Mouse (Mus musculus): ENCODE results near the gene Tufm. TPM values are rescaled to one million over a fixed set of nuclear protein-coding genes. Genes with fewer than 3 reads are reported as not detected.

Gene Tufm
- total RNA-seq, 2 experiments from 2014 or later = 80.9 to 96.5 TPM

Other genes with a start within 250 kb of the Tufm start
- 100 to 1,000 TPM; 396 to 420 TPM for gene Sbk1, start 214.7 kb upstream of the Tufm start, total RNA-seq (2021)
- 1 to 10 TPM; 1.5 to 2.1 TPM for gene Lat, start 117.8 kb upstream of the Tufm start, total RNA-seq (2021)
- 10 to 100 TPM; 82.4 to 83.9 TPM for gene Spns1, start 109.9 kb upstream of the Tufm start, total RNA-seq (2021)
- 10 to 100 TPM in 1 of 2 experiments, 1 to 10 TPM in 1; 8.4 to 10.4 TPM for gene Nfatc2ip, start 90.6 kb upstream of the Tufm start, total RNA-seq (2021)
- under 1 TPM; 0.16 to 0.32 TPM for gene Cd19, start 72.5 kb upstream of the Tufm start, total RNA-seq (2021)
- gene Rabep2, start 58.6 kb upstream of the Tufm start, total RNA-seq (2021) = 10 to 100 TPM; 18.6 to 19.9 TPM
- gene Atp2a1, start 24.3 kb upstream of the Tufm start, total RNA-seq (2021) = under 1 TPM in 1 of 2 experiments, not detected in 1; 0.12 TPM
- gene Sh2b1, start 11.9 kb upstream of the Tufm start, total RNA-seq (2021) = 10 to 100 TPM; 72.5 to 77.7 TPM
- 100 to 1,000 TPM; 164 to 165 TPM for gene Atxn2l, start 16.1 kb downstream of the Tufm start, total RNA-seq (2021)
- 100 to 1,000 TPM; 212 to 226 TPM for gene Eif3c, start 79.0 kb downstream of the Tufm start, total RNA-seq (2021)
- under 1 TPM; 0.30 to 0.58 TPM for gene Apobr, start 97.6 kb downstream of the Tufm start, total RNA-seq (2021)
- 10 to 100 TPM; 26.5 to 32.0 TPM for gene Cln3, start 98.5 kb downstream of the Tufm start, total RNA-seq (2021)
- gene Il27, start 107.6 kb downstream of the Tufm start, total RNA-seq (2021) = not detected
- gene Nupr1, start 143.5 kb downstream of the Tufm start, total RNA-seq (2021) = 1 to 10 TPM; 6.6 to 7.0 TPM
- 10 to 100 TPM; 49.9 to 53.0 TPM for gene Sgf29, start 161.9 kb downstream of the Tufm start, total RNA-seq (2021)
- gene Sult1a1, start 189.1 kb downstream of the Tufm start, total RNA-seq (2021) = 1 to 10 TPM; 2.9 to 3.1 TPM
- 100 to 1,000 TPM; 107 to 115 TPM for gene Bola2, start 208.0 kb downstream of the Tufm start, total RNA-seq (2021)
- gene Slx1b, start 208.4 kb downstream of the Tufm start, total RNA-seq (2021) = 10 to 100 TPM; 25.4 to 26.5 TPM
- gene Coro1a, start 220.4 kb downstream of the Tufm start, total RNA-seq (2021) = 100 to 1,000 TPM; 137 to 143 TPM

All from left cerebral cortex, postnatal 4 days (tissue).